ENCODE assay signal across 8 mouse cellular contexts in the genomic region with DNA sequence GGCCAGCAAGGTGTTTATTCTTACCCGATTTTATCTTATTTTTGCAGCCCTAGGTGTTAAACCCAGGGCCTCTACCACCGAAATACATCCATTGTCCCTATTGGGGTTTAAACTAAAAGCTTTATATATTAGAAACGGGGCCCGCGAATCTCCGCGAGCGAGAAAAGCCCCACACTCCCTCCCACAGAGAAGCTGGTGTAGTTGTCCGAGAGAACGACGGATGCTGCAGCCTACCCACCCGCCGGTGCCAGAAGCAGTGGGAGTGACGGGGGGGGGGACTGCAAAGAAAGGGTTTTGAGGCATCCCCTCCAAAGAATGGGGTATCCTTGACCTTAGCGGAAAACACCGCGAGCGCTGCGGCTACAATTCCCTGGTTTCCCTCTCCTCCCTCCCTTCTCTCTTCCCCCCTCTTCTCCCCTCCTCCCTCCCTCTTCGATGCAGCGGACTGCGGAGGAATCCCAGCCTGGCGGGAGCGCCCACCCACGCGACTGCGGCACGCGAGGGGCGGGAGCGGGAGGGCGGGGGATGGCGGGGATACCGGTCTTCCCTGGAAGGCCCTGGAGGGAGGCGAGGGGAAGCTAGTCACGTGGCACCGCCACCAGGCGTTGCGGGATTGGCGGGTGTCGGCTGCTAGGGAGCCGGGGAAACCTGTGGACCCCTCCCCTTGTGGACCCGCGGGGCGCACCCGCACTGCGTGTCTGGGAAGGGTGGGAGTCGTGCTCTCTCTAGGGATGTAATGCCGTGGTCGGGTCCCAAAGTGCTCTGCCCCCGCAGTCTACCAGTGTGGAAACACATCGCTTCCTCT. TPM values are rescaled to one million over a fixed set of nuclear protein-coding genes. Genes with fewer than 3 reads are reported as not detected.
DNase-seq lines count a peak whose midpoint lies in the region; ATAC-seq and TF ChIP-seq lines count a peak whose summit lies in the region.

No protein-coding gene starts in this region.

- no peaks in the 10 kb centered on the region for H3K27me3 ChIP-seq in forebrain, postnatal 0 days (ENCODE audit: insufficient read depth, low read length)
- H3K27me3 ChIP-seq in hindbrain, embryonic 10.5 days (ENCODE audit: insufficient read depth, poor library complexity, severe bottlenecking): peaks cover 78% of the 10 kb centered on the region

- peak overlapping the region; percentile 72 for H3K9ac ChIP-seq in forebrain, postnatal 0 days

- no peaks in the 10 kb centered on the region for H3K9me3 ChIP-seq in forebrain, postnatal 0 days (ENCODE audit: low read length)
- no peaks in the 10 kb centered on the region for H3K9me3 ChIP-seq in hindbrain, embryonic 10.5 days

- H3K4me1 ChIP-seq in forebrain, postnatal 0 days (ENCODE audit: insufficient read depth): peaks cover 14% of the 10 kb centered on the region; the same call in 1 of the 2 replicates
- H3K4me1 ChIP-seq in hindbrain, embryonic 10.5 days (replicated peaks): peaks cover 38% of the 10 kb centered on the region

- peak; percentile 96 for ATAC-seq in forebrain, postnatal 0 days

- no peaks in the 10 kb centered on the region for H3K36me3 ChIP-seq in forebrain, postnatal 0 days (ENCODE audit: insufficient read depth)
- H3K36me3 ChIP-seq in hindbrain, embryonic 10.5 days: no peaks in the 10 kb centered on the region

- peak overlapping the region; percentile 80 for H3K4me2 ChIP-seq in forebrain, postnatal 0 days (ENCODE audit: low read depth)

- WGBS in forebrain, postnatal 0 days: 4% methylated on average over 52 of the region's 52 CpGs
- WGBS in hindbrain, embryonic 10.5 days: under 1% methylated on average over 52 of the region's 52 CpGs

- TF ChIP-seq CTCF in forebrain, postnatal 0 days (IDR thresholded peaks at IDR 0.05; ENCODE audit: low read depth): no peak; the same call in 1 of the 2 replicates
- TF ChIP-seq CTCF in left cerebral cortex, adult 2 months (IDR thresholded peaks at IDR 0.05): no peak

- peak overlapping the region; percentile 51 for H3K4me3 ChIP-seq in forebrain, postnatal 0 days (ENCODE audit: low read depth, low read length)
- H3K4me3 ChIP-seq in hindbrain, embryonic 10.5 days: peak overlapping the region; percentile 72
- peak overlapping the region; percentile 61 for H3K4me3 ChIP-seq in left cerebral cortex, adult 2 months

- DNase-seq in T-cell, adult 2 months (ENCODE audit: low spot score): peak; percentile 13
- DNase-seq in cerebellum, adult 11 months: peak; percentile 88
- peak; percentile 95 for DNase-seq in forebrain, postnatal 0 days
- peak; percentile 86 for DNase-seq in hindbrain, embryonic 10.5 days (ENCODE audit: low spot score)
- DNase-seq in left cerebral cortex, adult 2 months (ENCODE audit: extremely low spot score in 1 of 2, low spot score in 2 of 2): peak; percentile 83 to 89
- peak; percentile 52 for DNase-seq in lung, postnatal 36 days
- peak; percentile 94 for DNase-seq in retina, postnatal 1 day
- no peak for DNase-seq in natural killer cell, adult 2 months (ENCODE audit: low spot score in 2 of 2)

- intact Hi-C loops in left cerebral cortex, adult 2 months (cut with DNase I): loop anchor here (1.0 kb wide), 1 partner anchor 10 kb away; the partner anchor contains the start of gene Rnf19b

- peak overlapping the region; percentile 93 for H3K27ac ChIP-seq in forebrain, postnatal 0 days (ENCODE audit: low read depth, low read length)
- peak overlapping the region; percentile 91 for H3K27ac ChIP-seq in hindbrain, embryonic 10.5 days
- H3K27ac ChIP-seq in left cerebral cortex, adult 2 months: peak overlapping the region; percentile 80

RNA-seq across cellular contexts. Expression of gene Rnf19b, which starts 9.4 kb away (rescaled TPM):
- 116 and 135 TPM in 2 replicates for total RNA-seq in forebrain, postnatal 0 days (2014; rRNA removed)
- polyA plus RNA-seq in forebrain, postnatal 0 days (2015; fragmentation: Nextera tagmentation; extraction: Ambion mirVana): 31.1 and 32.6 TPM in 2 replicates
- 9.2 and 9.9 TPM in 2 replicates for polyA plus RNA-seq in hindbrain, embryonic 10.5 days (2016; fragmentation: Nextera tagmentation; extraction: Ambion mirVana)
- 10 to 100 TPM; 52.6 to 57.7 TPM for total RNA-seq in left cerebral cortex, adult 2 months (2021)

RNA-seq across cellular contexts. Expression of gene Tmem54, which starts 56.6 kb away (rescaled TPM):
- not detected in 2 replicates for total RNA-seq in forebrain, postnatal 0 days (2014; rRNA removed)
- not detected in 2 replicates for polyA plus RNA-seq in forebrain, postnatal 0 days (2015; fragmentation: Nextera tagmentation; extraction: Ambion mirVana)
- 2.5 and 5.1 TPM in 2 replicates for polyA plus RNA-seq in hindbrain, embryonic 10.5 days (2016; fragmentation: Nextera tagmentation; extraction: Ambion mirVana)
- not detected for total RNA-seq in left cerebral cortex, adult 2 months (2021)

RNA-seq across cellular contexts. Expression of gene Ak2, which starts 56.9 kb away (rescaled TPM):
- total RNA-seq in forebrain, postnatal 0 days (2014; rRNA removed): 30.8 and 33.0 TPM in 2 replicates
- 58.5 and 64.2 TPM in 2 replicates for polyA plus RNA-seq in forebrain, postnatal 0 days (2015; fragmentation: Nextera tagmentation; extraction: Ambion mirVana)
- polyA plus RNA-seq in hindbrain, embryonic 10.5 days (2016; fragmentation: Nextera tagmentation; extraction: Ambion mirVana): 168 and 202 TPM in 2 replicates
- total RNA-seq in left cerebral cortex, adult 2 months (2021): 10 to 100 TPM; 25.7 to 30.4 TPM

Comparison
In these comparisons a context has a peak if more than half of its experiments do, and no peak if none do; other contexts are left out.
1. DNase-seq: peak in T-cell, adult 2 months (single experiment), cerebellum, adult 11 months (single experiment), forebrain, postnatal 0 days (single experiment), hindbrain, embryonic 10.5 days (single experiment), left cerebral cortex, adult 2 months (2 of 2), lung, postnatal 36 days (single experiment) and retina, postnatal 1 day (single experiment); none in natural killer cell, adult 2 months (0 of 2).
2. Peak in every context shown above with its lines, with median percentiles within 50 percentile points of each other: H3K27ac ChIP-seq and H3K4me3 ChIP-seq.